Mouse (Mus musculus) erythroblast, embryonic 14.5 days (primary cell): ENCODE results near the gene Ccdc121.

ENCODE experiments used
- GATA1 ChIP-seq: IDR thresholded peaks from 2 replicates; pipeline ENCODE4 v1.6.1; 2012; ENCODE audit warnings: low read length, inconsistent platforms, mixed read lengths
- TAL1 ChIP-seq: IDR thresholded peaks from 3 replicates; pipeline ENCODE4 v1.6.1; 2012; ENCODE audit warnings: low read length, inconsistent platforms, mixed read lengths

DNA sequence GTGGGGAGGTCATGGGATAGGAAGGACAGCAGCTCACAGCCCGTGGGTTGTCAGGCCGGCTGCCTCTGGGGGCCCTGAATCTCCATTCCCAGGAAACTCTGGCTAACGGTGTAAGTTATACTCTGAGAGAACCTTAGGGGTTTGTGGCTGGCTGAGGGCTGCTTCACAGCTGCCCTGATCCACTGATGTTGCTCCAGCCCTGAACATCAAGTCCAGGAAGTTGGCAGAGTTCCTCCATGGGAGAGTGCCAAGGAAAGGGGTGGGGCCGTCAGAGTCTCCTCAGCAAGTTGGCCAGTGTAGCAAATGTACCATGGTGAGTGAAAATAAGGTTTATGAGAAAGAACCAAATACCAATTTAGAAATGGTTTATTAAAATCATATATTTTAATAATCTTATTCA, 18.1 kb upstream of the Ccdc121 start:
- TF ChIP-seq GATA1 (no peak), TAL1 (no peak)
